24 mouse cellular contexts compared by ENCODE assay signal in the genomic region with DNA sequence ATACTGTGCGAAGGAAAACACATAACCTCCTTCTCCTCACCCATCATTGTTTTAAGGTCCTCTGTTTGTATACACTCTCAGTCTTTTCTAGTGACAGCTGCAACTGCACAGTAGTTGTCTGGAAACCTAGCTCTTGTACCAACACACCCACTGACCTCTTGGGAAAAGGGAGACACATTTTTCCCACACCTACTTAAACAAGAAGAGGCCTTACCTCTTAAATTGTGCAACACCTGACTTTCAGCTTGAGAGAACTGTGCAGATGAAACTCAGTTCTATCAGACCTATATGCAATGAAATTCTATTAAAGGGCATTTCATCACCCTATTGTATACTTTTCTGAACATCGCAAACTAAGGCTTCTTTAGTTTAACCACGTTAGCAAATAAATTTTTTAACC.
"Had no signal": no experiment of that assay in that cellular context is flagged by ENCODE, and none has a peak within 500 bp of the region (broad histone marks: within the 10 kb centered on the region; RNA-seq: fewer than 3 reads in every experiment).

No protein-coding gene starts in this region.

- H3K27ac ChIP-seq: gastrocnemius, adult 2 months; heart, embryonic 10.5 days; hindbrain, embryonic 10.5 days; hindbrain, embryonic 12.5 days; hindbrain, embryonic 14.5 days; intestine, embryonic 15.5 days; layer of hippocampus, adult 2 months; left cerebral cortex, adult 2 months; limb, embryonic 10.5 days; limb, embryonic 12.5 days had no signal

- H3K36me3 ChIP-seq: heart, embryonic 10.5 days; heart, embryonic 12.5 days; hindbrain, embryonic 10.5 days; hindbrain, embryonic 12.5 days; intestine, embryonic 15.5 days; limb, embryonic 10.5 days; limb, embryonic 12.5 days had no signal

- H3K4me3 ChIP-seq: gastrocnemius, adult 2 months; heart, embryonic 10.5 days; heart, embryonic 12.5 days; hindbrain, embryonic 10.5 days; hindbrain, embryonic 12.5 days; intestine, embryonic 15.5 days; layer of hippocampus, adult 2 months; left cerebral cortex, adult 2 months; limb, embryonic 10.5 days; limb, embryonic 12.5 days had no signal

- H3K9me3 ChIP-seq: heart, embryonic 10.5 days; heart, embryonic 12.5 days; hindbrain, embryonic 10.5 days; hindbrain, embryonic 12.5 days; intestine, embryonic 15.5 days; limb, embryonic 10.5 days; limb, embryonic 12.5 days had no signal

- H3K27me3 ChIP-seq: heart, embryonic 12.5 days; hindbrain, embryonic 12.5 days; intestine, embryonic 15.5 days; limb, embryonic 12.5 days had no signal

- H3K4me2 ChIP-seq: heart, embryonic 12.5 days; hindbrain, embryonic 12.5 days; hindbrain, embryonic 14.5 days; intestine, embryonic 15.5 days; limb, embryonic 12.5 days had no signal

- H3K4me1 ChIP-seq: heart, embryonic 10.5 days; heart, embryonic 12.5 days; hindbrain, embryonic 10.5 days; hindbrain, embryonic 12.5 days; intestine, embryonic 15.5 days; limb, embryonic 10.5 days; limb, embryonic 12.5 days had no signal

- DNase-seq: gastrocnemius, adult 2 months; gastrocnemius, postnatal 10 days; gastrocnemius, postnatal 25 days; heart, adult 18-20 months; heart, postnatal 10 days; heart, postnatal 4 days; kidney, adult 18-20 months; kidney, adult 8-10 months; kidney, postnatal 10 days; kidney, postnatal 25 days; kidney, postnatal 4 days had no signal

- ATAC-seq: hindbrain, embryonic 16.5 days; inflammation-experienced regulatory T-cells, adult 6 months; intestine, embryonic 15.5 days; intestine, postnatal 0 days had no signal

- H3K9ac ChIP-seq: heart, embryonic 12.5 days; hindbrain, embryonic 12.5 days; hindbrain, embryonic 14.5 days; intestine, embryonic 15.5 days; limb, embryonic 12.5 days had no signal
